15 mouse cellular contexts compared by ENCODE assay signal in genomic region chr2:51137726-51138125, GRCm38 (mm10). TPM values are rescaled to one million over a fixed set of nuclear protein-coding genes. Genes with fewer than 3 reads are reported as not detected.
DNase-seq lines count a peak whose midpoint lies in the region; ATAC-seq and TF ChIP-seq lines count a peak whose summit lies in the region.
"Had no signal": no experiment of that assay in that cellular context is flagged by ENCODE, and none has a peak within 500 bp of the region (broad histone marks: within the 10 kb centered on the region; RNA-seq: fewer than 3 reads in every experiment).

No protein-coding gene starts in this region.

- ATAC-seq in hindbrain, embryonic 11.5 days (ENCODE audit: low FRiP score), result no peak
- ATAC-seq in hindbrain, embryonic 12.5 days (ENCODE audit: low FRiP score), result no peak
- peak; percentile 94 for ATAC-seq in intestine, postnatal 0 days
- ATAC-seq in megakaryocyte-erythroid progenitor cell, adult 5-6 weeks (replicated peaks; ENCODE audit: low FRiP score, low TSS enrichment, poor library complexity, severe bottlenecking), result no peak

- H3K4me3 ChIP-seq in hindbrain, embryonic 11.5 days (ENCODE audit: low read depth, low read length), result no peak overlapping the region
- no peak overlapping the region for H3K4me3 ChIP-seq in hindbrain, embryonic 12.5 days
- H3K4me3 ChIP-seq in intestine, postnatal 0 days (ENCODE audit: low read depth, low read length), result no peak overlapping the region
- no peak overlapping the region for H3K4me3 ChIP-seq in limb, embryonic 10.5 days
- H3K4me3 ChIP-seq in small intestine, adult 2 months (ENCODE audit: low read depth, low read length), result no peak overlapping the region
- H3K4me3 ChIP-seq: lung, embryonic 15.5 days; midbrain, embryonic 10.5 days; neural tube, embryonic 13.5 days had no signal

- H3K9ac ChIP-seq in hindbrain, embryonic 11.5 days (ENCODE audit: low read depth, low read length), result no peak overlapping the region
- H3K9ac ChIP-seq in hindbrain, embryonic 12.5 days, result no peak overlapping the region
- H3K9ac ChIP-seq in intestine, postnatal 0 days (ENCODE audit: low read depth, low read length), result no peak overlapping the region
- H3K9ac ChIP-seq: lung, embryonic 15.5 days; neural tube, embryonic 13.5 days had no signal

- H3K36me3 ChIP-seq in hindbrain, embryonic 11.5 days (ENCODE audit: control insufficient read depth, insufficient read depth, low read length), result peaks cover 12% of the 10 kb centered on the region
- peaks cover 45% of the 10 kb centered on the region for H3K36me3 ChIP-seq in hindbrain, embryonic 12.5 days
- H3K36me3 ChIP-seq in intestine, postnatal 0 days (ENCODE audit: control insufficient read depth, insufficient read depth), result peaks cover 28% of the 10 kb centered on the region
- peaks cover 67% of the 10 kb centered on the region for H3K36me3 ChIP-seq in limb, embryonic 10.5 days
- peaks cover 27% of the 10 kb centered on the region for H3K36me3 ChIP-seq in small intestine, adult 2 months (ENCODE audit: control insufficient read depth, insufficient read depth, low read length)

- no peaks in the 10 kb centered on the region for H3K9me3 ChIP-seq in hindbrain, embryonic 11.5 days (ENCODE audit: control insufficient read depth, low read length)
- no peaks in the 10 kb centered on the region for H3K9me3 ChIP-seq in hindbrain, embryonic 12.5 days (replicated peaks)
- H3K9me3 ChIP-seq in intestine, postnatal 0 days (ENCODE audit: control insufficient read depth), result no peaks in the 10 kb centered on the region
- H3K9me3 ChIP-seq in limb, embryonic 10.5 days (replicated peaks), result no peaks in the 10 kb centered on the region
- H3K9me3 ChIP-seq: lung, embryonic 15.5 days; midbrain, embryonic 10.5 days; neural tube, embryonic 13.5 days had no signal

- TF ChIP-seq POLR2A in small intestine, adult 2 months (IDR thresholded peaks at IDR 0.05; ENCODE audit: low read depth, low read length), result no peak

- H3K4me2 ChIP-seq in hindbrain, embryonic 11.5 days (replicated peaks; ENCODE audit: low read depth, low read length), result no peak overlapping the region
- H3K4me2 ChIP-seq in hindbrain, embryonic 12.5 days (replicated peaks), result no peak overlapping the region
- peak overlapping the region; percentile 24; the same call in 1 of the 2 replicates for H3K4me2 ChIP-seq in intestine, postnatal 0 days (replicated peaks; ENCODE audit: low read depth)
- H3K4me2 ChIP-seq: lung, embryonic 15.5 days had no signal

- no peak for TF ChIP-seq CTCF in intestine, postnatal 0 days (IDR thresholded peaks at IDR 0.05; ENCODE audit: low read depth)
- TF ChIP-seq CTCF in small intestine, adult 2 months (IDR thresholded peaks at IDR 0.05; ENCODE audit: extremely low read depth, insufficient read length, insufficient replicate concordance, low read depth, low read length), result no peak

- peaks cover 9% of the 10 kb centered on the region for H3K4me1 ChIP-seq in hindbrain, embryonic 11.5 days (replicated peaks; ENCODE audit: control insufficient read depth, insufficient read depth, low read length)
- peaks cover 63% of the 10 kb centered on the region for H3K4me1 ChIP-seq in hindbrain, embryonic 12.5 days
- H3K4me1 ChIP-seq in intestine, postnatal 0 days (replicated peaks; ENCODE audit: control insufficient read depth, insufficient read depth, low read length), result peaks cover 34% of the 10 kb centered on the region
- peaks cover 55% of the 10 kb centered on the region for H3K4me1 ChIP-seq in limb, embryonic 10.5 days
- peaks cover 30% of the 10 kb centered on the region; the same call in 1 of the 2 replicates for H3K4me1 ChIP-seq in small intestine, adult 2 months (ENCODE audit: control insufficient read depth, insufficient read depth, insufficient read length, low read length)

- no peak overlapping the region for H3K27ac ChIP-seq in hindbrain, embryonic 11.5 days (ENCODE audit: low read depth, low read length)
- no peak overlapping the region for H3K27ac ChIP-seq in hindbrain, embryonic 12.5 days
- H3K27ac ChIP-seq in intestine, postnatal 0 days (ENCODE audit: low read depth, low read length), result peak overlapping the region; percentile 55; the same call in 1 of the 2 replicates
- H3K27ac ChIP-seq in limb, embryonic 10.5 days, result no peak overlapping the region
- peak overlapping the region; percentile 44 for H3K27ac ChIP-seq in small intestine, adult 2 months (ENCODE audit: insufficient read depth, low read depth, low read length)
- H3K27ac ChIP-seq: lung, embryonic 15.5 days had no signal

- peak; percentile 18 for DNase-seq in hindbrain, embryonic 11.5 days (ENCODE audit: low spot score)
- DNase-seq in limb, embryonic 10.5 days (ENCODE audit: low spot score), result peak; percentile 40
- DNase-seq in layer of hippocampus, adult 9-10 months (ENCODE audit: low spot score), result no peak
- DNase-seq in thymus, postnatal 36 days, result no peak
- DNase-seq: cerebellum, adult 11-12 months; heart, adult 18-20 months; heart, postnatal 14 days; thymus, postnatal 14 days had no signal

- H3K27me3 ChIP-seq in hindbrain, embryonic 11.5 days (ENCODE audit: control insufficient read depth, insufficient read depth, low read length), result no peaks in the 10 kb centered on the region
- no peaks in the 10 kb centered on the region for H3K27me3 ChIP-seq in hindbrain, embryonic 12.5 days
- no peaks in the 10 kb centered on the region for H3K27me3 ChIP-seq in intestine, postnatal 0 days (replicated peaks; ENCODE audit: control insufficient read depth, insufficient read depth, low read length)
- no peaks in the 10 kb centered on the region for H3K27me3 ChIP-seq in limb, embryonic 10.5 days (ENCODE audit: low read depth, poor library complexity, severe bottlenecking)
- no peaks in the 10 kb centered on the region for H3K27me3 ChIP-seq in small intestine, adult 2 months (ENCODE audit: control insufficient read depth, insufficient read depth, low read length)
- H3K27me3 ChIP-seq: lung, embryonic 15.5 days; neural tube, embryonic 13.5 days had no signal

- 37% methylated on average over 4 of the region's 4 CpGs for WGBS in hindbrain, embryonic 11.5 days
- 40% methylated on average over 4 of the region's 4 CpGs for whole genome bisulfite sequencing in hindbrain, embryonic 12.5 days
- WGBS in intestine, postnatal 0 days, result 26% methylated on average over 4 of the region's 4 CpGs
- 40% methylated on average over 4 of the region's 4 CpGs for WGBS in limb, embryonic 10.5 days
- 21% methylated on average over 4 of the region's 4 CpGs for WGBS in small intestine, adult 2 months

RNA-seq across cellular contexts. Expression of gene Rnd3, which starts 11.2 kb away (rescaled TPM):
- polyA plus RNA-seq in hindbrain, embryonic 11.5 days (2014; fragmentation: Nextera tagmentation; extraction: Ambion mirVana), result 357 and 383 TPM in 2 replicates
- 321 and 363 TPM in 2 replicates for polyA plus RNA-seq in hindbrain, embryonic 12.5 days (2016; fragmentation: Nextera tagmentation; extraction: Ambion mirVana)
- 16.5 and 18.1 TPM in 2 replicates for polyA plus RNA-seq in intestine, postnatal 0 days (2015; fragmentation: Nextera tagmentation; extraction: Ambion mirVana)
- 88.6 and 111 TPM in 2 replicates for polyA plus RNA-seq in limb, embryonic 10.5 days (2016; fragmentation: Nextera tagmentation; extraction: Ambion mirVana)
- polyA plus RNA-seq in small intestine, adult 2 months (2012; rRNA removed), result 0.42 and 0.62 TPM in 2 replicates
- not detected in 2 replicates for total RNA-seq in megakaryocyte-erythroid progenitor cell, adult 5-6 weeks (2014; fragmentation: Nextera tagmentation)
- total RNA-seq in megakaryocyte-erythroid progenitor cell, adult 5-6 weeks (2017), result 0.99 and 2.3 TPM in 2 replicates

Comparison
In these comparisons a context has a peak if more than half of its experiments do, and no peak if none do; other contexts are left out.
1. DNase-seq: peak in hindbrain, embryonic 11.5 days (single experiment) and limb, embryonic 10.5 days (single experiment); none in layer of hippocampus, adult 9-10 months (single experiment) and thymus, postnatal 36 days (0 of 2).
2. H3K27ac ChIP-seq: peak in intestine, postnatal 0 days (single experiment) and small intestine, adult 2 months (single experiment); none in hindbrain, embryonic 11.5 days (single experiment), hindbrain, embryonic 12.5 days (single experiment) and limb, embryonic 10.5 days (single experiment).
3. RNA of gene Rnd3, which starts 11.2 kb away (polyA plus RNA-seq): 357 to 383 TPM in hindbrain, embryonic 11.5 days, 321 to 363 TPM in hindbrain, embryonic 12.5 days, 88.6 to 111 TPM in limb, embryonic 10.5 days and 16.5 to 18.1 TPM in intestine, postnatal 0 days; 0.42 to 0.62 TPM in small intestine, adult 2 months; every median in the first group is over 10 times any median in the second.